Mouse (Mus musculus): ENCODE results near the gene Lrig2.
"Not testable (repeated sequence)": the region's sequence is repeated elsewhere in the genome, so short reads cannot be mapped to it uniquely, and the experiment has no call there.

The Lrig2 gene

DNA sequence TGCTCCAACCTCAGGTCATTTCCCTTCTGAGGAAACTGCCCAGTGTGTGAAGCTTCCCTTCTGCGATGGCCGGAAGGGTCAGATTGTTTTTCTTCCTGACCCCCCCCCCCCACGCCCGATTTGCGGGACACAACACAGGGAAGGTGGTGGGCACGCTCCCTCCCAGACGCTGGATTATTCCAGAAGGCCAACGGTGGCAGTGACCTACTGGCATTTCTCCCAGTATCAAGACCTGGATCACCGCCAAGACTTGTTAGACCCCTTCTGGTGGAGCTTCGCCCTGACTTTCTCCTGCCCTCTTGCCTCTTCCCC is 79.9 kb downstream of the Lrig2 start:
- no peak for DNase-seq (ENCODE audit: low spot score)

DNA sequence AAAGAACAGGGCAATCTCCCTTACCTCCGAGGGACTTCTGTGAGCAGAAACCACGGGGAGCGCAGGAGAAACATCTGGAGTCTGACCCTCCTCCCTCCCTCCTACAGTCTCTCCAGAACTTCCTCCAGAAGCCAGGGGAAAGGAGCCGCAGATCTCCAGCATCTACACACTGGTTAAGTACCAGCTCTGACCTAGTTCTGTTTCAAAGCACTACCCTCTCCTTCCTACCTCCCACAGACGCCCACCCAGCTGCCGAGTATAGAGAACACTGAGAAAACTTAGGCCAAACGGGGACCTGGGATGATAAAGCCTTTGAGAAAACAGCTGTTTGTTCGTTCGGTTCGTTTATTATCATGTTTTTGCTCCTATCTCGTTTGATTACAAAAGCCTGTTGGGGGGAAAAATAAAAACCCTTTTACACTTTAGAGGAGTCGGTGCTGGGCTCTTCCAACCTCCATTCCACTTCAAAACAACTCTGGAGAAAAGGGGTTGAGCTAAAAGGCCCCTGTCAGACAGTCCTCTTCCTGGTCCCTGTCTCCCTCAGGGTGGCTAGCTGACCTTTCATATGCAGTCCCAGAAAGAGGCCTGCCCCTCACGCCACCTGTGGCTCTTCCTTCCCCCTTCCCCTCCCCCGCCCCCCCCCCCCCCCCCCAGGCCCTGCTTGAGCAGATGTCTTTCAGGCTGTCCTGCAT is 80.4 kb downstream of the Lrig2 start:
- no peak for DNase-seq (ENCODE audit: low spot score)

GRCm38 (mm10) chr3:104427354-104427753 is 84.4 kb downstream of the Lrig2 start:
- DNase-seq (ENCODE audit: low spot score): not testable (repeated sequence)

GRCm38 (mm10) chr3:104424346-104424745 is 87.4 kb downstream of the Lrig2 start:
- no peak for DNase-seq (ENCODE audit: low spot score)

DNA sequence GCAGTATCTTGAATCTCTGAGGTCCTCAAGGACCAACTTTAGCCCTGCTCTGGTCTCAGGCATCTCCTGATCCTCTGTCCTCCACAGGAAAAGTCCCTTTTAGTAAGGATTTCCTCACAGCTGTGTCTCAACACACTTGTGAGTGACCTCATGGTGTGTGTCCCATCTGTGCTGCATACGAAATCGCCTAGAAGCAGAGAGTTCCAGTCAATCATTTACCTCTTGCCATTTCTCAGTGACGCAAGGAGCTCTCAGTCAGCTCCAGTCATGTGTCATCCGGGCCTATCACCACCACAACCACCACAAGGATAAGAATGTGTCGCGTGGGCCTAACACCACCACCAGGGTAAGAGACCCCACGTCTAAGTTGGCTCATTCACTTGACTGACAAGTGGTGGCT is 90.8 kb downstream of the Lrig2 start:
- DNase-seq (ENCODE audit: low spot score): no peak

DNA sequence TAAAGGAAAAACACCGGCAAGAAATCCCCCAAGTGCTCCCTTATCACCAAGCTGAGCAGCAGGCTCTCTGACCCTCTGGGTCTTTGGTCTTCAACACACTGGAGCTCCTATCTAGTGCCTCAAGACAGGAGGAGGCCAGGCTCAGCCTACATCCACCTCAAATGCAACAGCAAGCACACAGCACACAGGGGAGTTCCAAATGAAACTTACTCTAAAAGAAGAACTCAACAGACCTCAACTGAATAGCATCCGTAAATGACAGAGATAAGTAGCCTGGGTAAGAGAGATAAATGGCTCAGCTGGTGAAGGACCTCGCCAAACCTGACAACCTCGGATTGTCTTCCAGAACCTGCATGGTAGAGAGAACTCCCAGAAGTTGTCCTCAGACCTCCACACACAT is 91.7 kb downstream of the Lrig2 start:
- DNase-seq (ENCODE audit: low spot score): no peak

- no peak for DNase-seq (ENCODE audit: low spot score)
Measured at GRCm38 (mm10) chr3:104416806-104417205, 94.9 kb downstream of the Lrig2 start.

DNA sequence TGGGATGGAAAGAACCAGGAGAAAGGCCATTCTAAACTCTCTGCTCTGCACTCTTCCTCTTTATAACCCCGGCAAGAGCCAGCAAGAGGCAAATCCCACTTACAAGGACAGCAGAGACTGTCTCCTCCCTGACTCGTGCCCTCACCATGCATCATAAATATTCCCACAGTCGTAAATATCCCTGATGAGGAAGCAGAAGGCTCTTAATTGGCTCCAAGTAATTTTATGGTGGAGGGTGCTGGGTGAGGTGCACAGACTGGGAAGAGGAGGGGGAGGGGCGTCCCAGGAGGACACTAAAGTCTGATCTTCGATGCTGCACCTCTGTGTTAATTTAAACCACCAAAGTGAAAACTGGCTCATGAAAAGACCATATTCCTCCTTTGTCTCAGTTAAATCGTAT is 99.2 kb downstream of the Lrig2 start:
- no peak for DNase-seq (ENCODE audit: low spot score)

GRCm38 (mm10) chr3:104407506-104407905 is 104.2 kb downstream of the Lrig2 start:
- DNase-seq (ENCODE audit: low spot score): no peak

- DNase-seq (ENCODE audit: low spot score): no peak
Measured at GRCm38 (mm10) chr3:104403582-104403981, 108.1 kb downstream of the Lrig2 start.

DNA sequence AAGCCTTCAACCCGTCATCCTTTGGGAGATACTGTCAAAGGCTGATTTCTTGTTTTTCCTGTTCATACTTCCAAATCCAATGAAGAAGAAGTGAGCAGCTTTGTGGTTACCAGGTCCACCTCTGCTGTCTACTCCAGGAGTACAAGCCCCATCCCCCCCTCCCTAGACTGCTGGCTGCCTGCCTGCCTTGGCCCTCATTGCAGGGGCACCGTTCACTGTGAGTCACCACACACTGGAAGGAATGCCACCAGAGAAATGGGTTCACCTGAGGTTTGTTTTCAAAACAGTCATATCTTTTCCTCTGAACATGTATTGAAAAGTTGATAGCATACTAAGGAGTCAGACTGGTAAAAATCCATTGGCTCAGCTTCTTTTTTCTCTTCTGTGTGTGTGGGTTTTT is 110.5 kb downstream of the Lrig2 start:
- DNase-seq (ENCODE audit: low spot score): no peak

GRCm38 (mm10) chr3:104400126-104400525 is 111.6 kb downstream of the Lrig2 start:
- DNase-seq (ENCODE audit: low spot score): no peak

- no peak for DNase-seq (ENCODE audit: low spot score)
Measured at GRCm38 (mm10) chr3:104399296-104400045, 112.2 kb downstream of the Lrig2 start.

GRCm38 (mm10) chr3:104397316-104397715 is 114.4 kb downstream of the Lrig2 start:
- DNase-seq (ENCODE audit: low spot score): no peak

DNA sequence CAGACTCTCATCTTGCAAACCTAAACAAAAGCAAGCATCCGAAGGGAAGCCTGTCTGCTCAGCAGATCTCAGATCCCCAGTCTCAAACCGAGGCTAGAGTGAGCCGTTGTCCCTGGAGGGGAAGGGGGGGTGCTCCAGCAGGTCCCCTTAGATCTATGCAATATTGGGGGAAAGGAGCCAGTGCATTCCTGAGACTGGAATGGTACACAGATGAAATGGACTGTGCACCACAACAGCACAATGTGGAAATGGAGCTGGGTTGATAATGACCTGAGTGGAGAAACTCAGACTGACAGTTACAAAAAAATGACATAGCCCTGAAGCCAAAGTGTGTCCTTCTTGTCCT is 115.0 kb downstream of the Lrig2 start:
- DNase-seq (ENCODE audit: low spot score): no peak

DNA sequence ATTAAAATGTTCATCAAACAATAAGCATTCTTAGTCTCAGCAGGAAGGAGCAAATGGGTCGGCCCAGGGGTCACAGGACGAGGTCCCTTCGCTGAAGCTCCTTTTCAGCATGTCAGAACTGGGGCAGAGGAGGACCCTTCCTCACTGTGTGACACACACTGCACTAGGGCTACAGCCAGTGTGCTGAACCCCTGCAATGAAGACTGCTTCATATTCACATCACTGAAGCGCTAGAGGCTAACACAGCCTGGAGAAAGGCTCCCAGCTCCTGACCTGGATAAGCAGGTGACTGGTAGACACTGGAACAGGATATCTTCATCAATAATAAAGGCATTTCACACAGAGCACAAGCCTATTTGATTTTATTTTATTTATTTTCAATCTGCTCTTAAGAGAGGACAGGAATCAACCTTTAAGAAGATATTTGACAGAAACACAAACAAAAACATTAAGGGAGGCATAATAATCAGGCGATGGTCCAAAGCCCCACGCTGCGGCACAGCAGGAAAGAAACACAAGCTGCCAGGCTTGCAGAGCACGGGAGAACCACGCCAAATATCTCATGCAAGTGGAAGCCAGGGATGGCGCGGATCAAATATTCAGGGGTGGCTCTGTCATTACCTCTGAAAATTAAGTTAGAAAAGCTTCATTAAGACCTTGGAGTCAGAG is 115.5 kb downstream of the Lrig2 start:
- DNase-seq (ENCODE audit: low spot score): no peak

GRCm38 (mm10) chr3:104390072-104390471 is 121.6 kb downstream of the Lrig2 start:
- no peak for DNase-seq (ENCODE audit: low spot score)

GRCm38 (mm10) chr3:104389449-104389848 is 122.3 kb downstream of the Lrig2 start:
- DNase-seq (ENCODE audit: low spot score): no peak

- peak; percentile 18 for DNase-seq (ENCODE audit: low spot score)
Measured at GRCm38 (mm10) chr3:104385587-104385986, 126.1 kb downstream of the Lrig2 start.

DNA sequence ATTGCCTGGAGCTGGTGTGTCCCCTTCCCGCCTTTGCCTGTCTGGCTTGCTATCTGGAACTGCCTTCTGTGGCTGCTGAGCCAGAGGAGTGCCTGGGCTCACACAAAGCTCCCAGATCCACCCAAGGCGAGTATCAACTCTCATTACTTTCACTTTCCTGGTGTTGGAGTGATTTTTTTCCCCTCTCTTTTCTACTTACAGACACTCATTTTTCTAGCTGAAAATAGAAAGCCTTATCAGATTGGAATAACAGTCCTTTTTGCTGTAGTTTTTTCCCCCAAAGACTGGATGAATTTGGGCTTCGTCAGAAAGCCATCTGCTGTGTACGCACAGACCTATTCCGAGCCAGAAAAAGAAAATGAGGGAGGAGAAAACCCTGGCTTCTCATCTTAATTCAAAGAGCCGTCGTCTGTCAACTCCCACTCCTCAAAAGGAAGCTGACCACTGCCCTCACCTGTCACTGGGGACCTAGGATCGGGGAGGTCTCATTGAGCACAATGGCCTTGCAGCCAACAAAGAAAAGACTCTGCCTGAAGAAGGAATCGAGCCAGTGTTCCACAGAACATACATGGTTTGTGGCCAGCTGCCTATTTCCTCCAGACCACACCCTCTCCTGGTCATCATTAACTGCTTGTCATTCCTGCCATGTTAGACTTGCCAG is 127.9 kb downstream of the Lrig2 start:
- DNase-seq (ENCODE audit: low spot score): peak; percentile 18

GRCm38 (mm10) chr3:104378228-104378627 is 133.5 kb downstream of the Lrig2 start:
- no peak for DNase-seq (ENCODE audit: low spot score)

GRCm38 (mm10) chr3:104373907-104374306 is 137.8 kb downstream of the Lrig2 start:
- no peak for DNase-seq (ENCODE audit: low spot score)

DNA sequence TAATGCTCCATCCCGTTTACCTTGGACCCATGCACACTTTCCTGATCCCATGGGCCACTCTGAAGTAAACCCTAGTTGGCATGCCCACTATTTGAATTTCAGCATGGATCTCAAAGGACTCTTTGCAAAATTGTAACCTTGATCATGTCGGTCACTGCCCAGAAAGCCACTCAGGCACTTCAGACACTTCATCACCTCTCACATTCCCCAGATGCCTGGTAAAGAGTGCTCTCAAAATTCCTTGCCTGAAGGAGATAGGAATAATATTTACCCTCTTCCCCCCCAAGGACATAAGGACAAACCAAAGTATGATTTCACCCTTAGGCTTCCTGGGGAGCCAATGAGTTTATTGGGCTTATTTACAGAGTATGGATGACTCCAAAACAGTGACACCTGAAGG is 139.3 kb downstream of the Lrig2 start:
- no peak for DNase-seq (ENCODE audit: low spot score)
